Mouse (Mus musculus) forebrain, postnatal 0 days (tissue): ENCODE measurements at regions not wholly inside any gene's neighbourhood (a gene's known extent, or its start where the extent isn't known, plus 50 kb on each side); places are given as distances from the start of the nearest gene placed in this dataset.

Experiments
- ATAC-seq: fragments of 200-750 bp; cut with Nextera tagmentation; 2 replicates; pipeline ENCODE4 v1.8.0; 2017; ENCODE audit warnings: mild to moderate bottlenecking, moderate library complexity
- DNase-seq: peaks from one replicate; pipeline ENCODE4 v3.0.0-alpha.2; 2015
- H3K27ac ChIP-seq: fragments of 300-500 bp; sonication (generic); 2 replicates; pipeline ENCODE4 v1.5.1; 2014; ENCODE audit warnings: low read depth, mild to moderate bottlenecking, antibody characterized with exemption, low read length, moderate library complexity, mixed read lengths
- H3K27me3 ChIP-seq: fragments of 300-500 bp; sonication (generic); 2 replicates; pipeline ENCODE4 v1.6.1; 2014; ENCODE audit warnings: mild to moderate bottlenecking, low read length, mixed read lengths; ENCODE audit not compliant: insufficient read depth
- H3K36me3 ChIP-seq: fragments of 300-500 bp; sonication (generic); 2 replicates; pipeline ENCODE4 v1.6.1; 2014; ENCODE audit warnings: mild to moderate bottlenecking, moderate library complexity; ENCODE audit not compliant: insufficient read depth
- H3K4me1 ChIP-seq: fragments of 300-500 bp; sonication (generic); 2 replicates; pipeline ENCODE4 v1.6.1; 2014; ENCODE audit warnings: antibody characterized with exemption; ENCODE audit not compliant: insufficient read depth
- H3K4me2 ChIP-seq: fragments of 300-500 bp; sonication (generic); 2 replicates; pipeline ENCODE4 v1.6.1; 2014; ENCODE audit warnings: low read depth, mild to moderate bottlenecking, moderate library complexity
- H3K4me3 ChIP-seq: fragments of 300-500 bp; sonication (generic); 2 replicates; pipeline ENCODE4 v1.5.1; 2014; ENCODE audit warnings: low read depth, low read length, mixed read lengths
- H3K9ac ChIP-seq: fragments of 300-500 bp; sonication (generic); 2 replicates; pipeline ENCODE4 v1.6.1; 2014; ENCODE audit warnings: mild to moderate bottlenecking
- H3K9me3 ChIP-seq: fragments of 300-500 bp; sonication (generic); 2 replicates; pipeline ENCODE4 v1.6.1; 2016; ENCODE audit warnings: low read length
- CTCF ChIP-seq: sonication (generic); IDR thresholded peaks from 2 replicates; pipeline ENCODE4 v1.5.1; 2016; ENCODE audit warnings: antibody characterized with exemption, control low read depth, low read depth
- WGBS: fragments of 180-500 bp; shearing (Covaris S2); extraction: QIAGEN DNeasy Blood & Tissue Kit; methylation state at CpG from one replicate; pipeline ENCODE4 v1.1.7; 2014; 5-methylcytosine and 5-hydroxymethylcytosine counted together

GRCm38 (mm10) chr11:38158310-38158709 is 922.5 kb upstream of the Tenm2 start:
- ATAC-seq: no peak
- Histone ChIP-seq H3K9me3 (no peaks in the 10 kb centered on the region), H3K4me2 (no peak overlapping the region), H3K27me3 (no peaks in the 10 kb centered on the region), H3K4me1 (no peaks in the 10 kb centered on the region), H3K27ac (no peak overlapping the region), H3K9ac (no peak overlapping the region), H3K4me3 (no peak overlapping the region), H3K36me3 (no peaks in the 10 kb centered on the region)
- DNase-seq: no peak
- no peak for TF ChIP-seq CTCF
- WGBS: 95% methylated on average over 4 of the region's 4 CpGs

- Histone ChIP-seq H3K36me3 (no peaks in the 10 kb centered on the region), H3K4me2 (no peak overlapping the region), H3K4me1 (no peaks in the 10 kb centered on the region), H3K4me3 (no peak overlapping the region), H3K27ac (no peak overlapping the region), H3K27me3 (no peaks in the 10 kb centered on the region), H3K9ac (no peak overlapping the region), H3K9me3 (no peaks in the 10 kb centered on the region)
- ATAC-seq (no peak), DNase-seq (no peak)
- no peak for TF ChIP-seq CTCF
- WGBS: 77% methylated on average over 9 of the region's 9 CpGs
Observed at GRCm38 (mm10) chr11:38156944-38157343, 921.2 kb upstream of the Tenm2 start.

GRCm38 (mm10) chr11:38155706-38156105 is 919.9 kb upstream of the Tenm2 start:
- no peak for ATAC-seq
- WGBS: 93% methylated on average over 2 of the region's 2 CpGs

GRCm38 (mm10) chr11:38143436-38143835 is 907.7 kb upstream of the Tenm2 start:
- no peak overlapping the region for H3K9ac ChIP-seq
- no peaks in the 10 kb centered on the region for H3K9me3 ChIP-seq
- ATAC-seq (no peak), DNase-seq (no peak)
- no peak overlapping the region for H3K4me3 ChIP-seq
- no peak overlapping the region for H3K27ac ChIP-seq
- no peak for TF ChIP-seq CTCF
- H3K4me1 ChIP-seq: no peaks in the 10 kb centered on the region
- WGBS: 91% methylated on average over 2 of the region's 2 CpGs
- H3K27me3 ChIP-seq: no peaks in the 10 kb centered on the region
- no peak overlapping the region for H3K4me2 ChIP-seq
- no peaks in the 10 kb centered on the region for H3K36me3 ChIP-seq

More at GRCm38 (mm10) chr11:38155706-38156105, 919.9 kb upstream of the Tenm2 start:
- no peaks in the 10 kb centered on the region for H3K9me3 ChIP-seq
- DNase-seq: no peak
- no peaks in the 10 kb centered on the region for H3K36me3 ChIP-seq
- H3K9ac ChIP-seq: no peak overlapping the region
- H3K27ac ChIP-seq: no peak overlapping the region
- no peaks in the 10 kb centered on the region for H3K27me3 ChIP-seq
- TF ChIP-seq CTCF: no peak
- no peak overlapping the region for H3K4me2 ChIP-seq
- no peak overlapping the region for H3K4me3 ChIP-seq
- H3K4me1 ChIP-seq: no peaks in the 10 kb centered on the region

- H3K9ac ChIP-seq: no peak overlapping the region
- H3K4me2 ChIP-seq: no peak overlapping the region
- no peaks in the 10 kb centered on the region for H3K9me3 ChIP-seq
- no peak overlapping the region for H3K4me3 ChIP-seq
- no peak for DNase-seq
- no peak overlapping the region for H3K27ac ChIP-seq
- ATAC-seq: no peak
- no peak for TF ChIP-seq CTCF
- no peaks in the 10 kb centered on the region for H3K27me3 ChIP-seq
- H3K36me3 ChIP-seq: no peaks in the 10 kb centered on the region
- no peaks in the 10 kb centered on the region for H3K4me1 ChIP-seq
Observed at GRCm38 (mm10) chr11:38128851-38129250, 893.1 kb upstream of the Tenm2 start.

GRCm38 (mm10) chr11:38123789-38124330 is 888.1 kb upstream of the Tenm2 start:
- no peaks in the 10 kb centered on the region for H3K27me3 ChIP-seq
- no peak for ATAC-seq
- no peak for TF ChIP-seq CTCF
- H3K4me1 ChIP-seq: no peaks in the 10 kb centered on the region
- no peaks in the 10 kb centered on the region for H3K36me3 ChIP-seq
- 78% methylated on average over 2 of the region's 2 CpGs for WGBS
- no peak overlapping the region for H3K4me3 ChIP-seq
- no peak for DNase-seq
- no peak overlapping the region for H3K4me2 ChIP-seq
- no peak overlapping the region for H3K9ac ChIP-seq
- no peak overlapping the region for H3K27ac ChIP-seq
- H3K9me3 ChIP-seq: no peaks in the 10 kb centered on the region

- H3K4me3 ChIP-seq: no peak overlapping the region
- H3K27me3 ChIP-seq: no peaks in the 10 kb centered on the region
- H3K4me1 ChIP-seq: no peaks in the 10 kb centered on the region
- WGBS: 63% methylated on average over 1 of the region's 1 CpGs
- H3K9ac ChIP-seq: no peak overlapping the region
- H3K27ac ChIP-seq: no peak overlapping the region
- H3K36me3 ChIP-seq: no peaks in the 10 kb centered on the region
- no peak for ATAC-seq
- no peak overlapping the region for H3K4me2 ChIP-seq
- TF ChIP-seq CTCF: no peak
- H3K9me3 ChIP-seq: no peaks in the 10 kb centered on the region
- no peak for DNase-seq
Observed at GRCm38 (mm10) chr11:38122474-38122873, 886.7 kb upstream of the Tenm2 start.
